Mouse (Mus musculus): ENCODE data around the gene Slc35f6. TPM values are rescaled to one million over a fixed set of nuclear protein-coding genes. Genes with fewer than 3 reads are reported as not detected.
A peak's percentile ranks its signal among the peaks of the same experiment; 100 is the strongest.
"Not testable (repeated sequence)": the region's sequence is repeated elsewhere in the genome, so short reads cannot be mapped to it uniquely, and the experiment has no call there.

Slc35f6 gene
- total and polyA plus RNA-seq, 2 experiments from 2014 or later, result 24.3 to 48.7 TPM

DNA sequence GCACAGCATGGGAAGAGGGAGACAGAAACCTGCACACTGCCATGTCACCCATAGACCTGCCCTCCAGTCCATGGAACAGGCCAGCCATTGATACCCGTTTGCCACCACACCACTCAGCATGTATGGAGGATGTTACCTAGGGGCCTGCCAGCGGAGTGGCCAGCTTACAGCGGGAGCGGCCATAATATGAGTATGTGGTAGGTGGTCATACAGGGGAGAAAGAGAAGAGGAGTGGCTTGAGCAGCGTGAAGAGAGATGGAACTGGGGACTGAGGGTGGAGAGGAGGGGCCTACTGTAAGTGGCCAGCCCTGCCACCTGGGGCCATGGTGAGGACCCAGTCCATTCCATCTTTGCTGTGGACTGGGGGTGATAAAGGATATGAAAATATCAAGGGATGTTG lies 34.2 kb downstream of the Slc35f6 start:
- Histone ChIP-seq H3K9me3 (ENCODE audit: low read length) (no peaks in the 10 kb centered on the region), H3K9ac (no peak overlapping the region), H3K4me3 (ENCODE audit: low read depth, low read length) (no peak overlapping the region), H3K4me2 (ENCODE audit: low read depth) (no peak overlapping the region), H3K27me3 (ENCODE audit: insufficient read depth, low read length) (no peaks in the 10 kb centered on the region), H3K36me3 (ENCODE audit: insufficient read depth) (no peaks in the 10 kb centered on the region), H3K27ac (ENCODE audit: low read depth, low read length) (no peak overlapping the region), H3K4me1 (ENCODE audit: insufficient read depth) (no peaks in the 10 kb centered on the region)
- TF ChIP-seq CTCF (IDR thresholded peaks at IDR 0.05; ENCODE audit: low read depth), result no peak
- ATAC-seq (no peak), DNase-seq (no peak)
- 88% methylated on average over 5 of the region's 5 CpGs for WGBS

DNA sequence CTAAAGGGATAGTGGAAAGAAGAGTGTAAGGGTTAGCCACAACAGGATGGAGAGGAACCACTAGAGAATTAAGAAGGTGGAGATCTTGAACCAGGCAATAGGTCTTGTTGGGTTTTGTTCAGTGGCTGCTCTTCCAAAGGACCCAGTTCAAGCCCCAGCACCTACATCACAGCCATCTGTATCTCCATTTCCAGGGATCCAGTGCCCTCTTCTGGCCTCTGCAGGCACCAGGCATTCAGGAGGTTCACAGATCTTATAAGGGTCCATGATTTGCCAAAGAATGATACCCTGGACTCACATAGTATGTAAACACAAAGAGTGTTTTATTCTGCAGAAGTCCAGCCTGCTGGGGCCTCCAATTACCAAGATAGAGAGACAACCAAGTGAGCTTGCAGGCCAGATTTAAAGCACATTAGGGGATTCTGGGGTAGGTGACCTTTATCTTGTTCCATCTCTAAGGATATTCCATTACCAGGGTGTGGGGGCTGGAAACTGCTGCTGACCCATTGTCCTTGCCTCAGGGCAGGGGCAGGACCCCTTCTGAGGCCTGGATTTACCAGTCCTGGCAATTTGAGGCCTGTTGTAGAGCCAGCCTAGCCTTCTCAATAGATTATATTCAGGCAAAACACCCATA lies 35.4 kb downstream of the Slc35f6 start:
- no peak; the same call in 1 of the 2 replicates for TF ChIP-seq CTCF (IDR thresholded peaks at IDR 0.05; ENCODE audit: low read depth)
- ATAC-seq (no peak), DNase-seq (no peak)
- no peaks in the 10 kb centered on the region for H3K4me1 ChIP-seq (ENCODE audit: insufficient read depth)
- no peak overlapping the region for H3K9ac ChIP-seq
- H3K36me3 ChIP-seq (ENCODE audit: insufficient read depth), result no peaks in the 10 kb centered on the region
- no peaks in the 10 kb centered on the region for H3K27me3 ChIP-seq (ENCODE audit: insufficient read depth, low read length)
- no peak overlapping the region for H3K4me2 ChIP-seq (ENCODE audit: low read depth)
- no peaks in the 10 kb centered on the region for H3K9me3 ChIP-seq (ENCODE audit: low read length)
- no peak overlapping the region for H3K4me3 ChIP-seq (ENCODE audit: low read depth, low read length)
- H3K27ac ChIP-seq (ENCODE audit: low read depth, low read length), result no peak overlapping the region

DNA sequence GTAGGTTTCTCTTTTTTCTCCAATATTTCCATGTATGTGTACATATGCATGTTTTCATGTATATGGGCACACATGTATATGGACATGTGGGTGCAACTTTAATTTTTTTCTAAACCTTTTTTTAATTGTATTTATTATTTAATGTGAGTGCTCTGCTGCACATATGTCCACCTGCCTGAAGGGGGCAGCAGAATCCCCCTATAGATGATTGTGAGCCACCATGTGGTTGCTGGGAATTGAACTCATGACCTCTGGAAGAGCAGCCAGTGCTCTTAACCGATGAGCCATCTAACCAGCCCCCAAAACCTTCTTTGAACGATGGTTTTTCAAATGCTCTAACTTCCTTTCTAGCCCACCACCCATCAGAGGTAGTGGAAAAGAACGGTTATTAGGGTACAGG lies 36.3 kb downstream of the Slc35f6 start:
- H3K4me1 ChIP-seq (ENCODE audit: insufficient read depth), result no peaks in the 10 kb centered on the region
- 84% methylated on average over 3 of the region's 3 CpGs for WGBS
- no peaks in the 10 kb centered on the region for H3K27me3 ChIP-seq (ENCODE audit: insufficient read depth, low read length)
- peak; percentile 30 for TF ChIP-seq CTCF (IDR thresholded peaks at IDR 0.05; ENCODE audit: low read depth)
- no peaks in the 10 kb centered on the region for H3K9me3 ChIP-seq (ENCODE audit: low read length)
- DNase-seq (no peak), ATAC-seq (no peak)
- no peak overlapping the region for H3K4me3 ChIP-seq (ENCODE audit: low read depth, low read length)
- no peaks in the 10 kb centered on the region for H3K36me3 ChIP-seq (ENCODE audit: insufficient read depth)
- H3K9ac ChIP-seq, result no peak overlapping the region
- H3K4me2 ChIP-seq (ENCODE audit: low read depth), result no peak overlapping the region
- H3K27ac ChIP-seq (ENCODE audit: low read depth, low read length), result no peak overlapping the region

DNA sequence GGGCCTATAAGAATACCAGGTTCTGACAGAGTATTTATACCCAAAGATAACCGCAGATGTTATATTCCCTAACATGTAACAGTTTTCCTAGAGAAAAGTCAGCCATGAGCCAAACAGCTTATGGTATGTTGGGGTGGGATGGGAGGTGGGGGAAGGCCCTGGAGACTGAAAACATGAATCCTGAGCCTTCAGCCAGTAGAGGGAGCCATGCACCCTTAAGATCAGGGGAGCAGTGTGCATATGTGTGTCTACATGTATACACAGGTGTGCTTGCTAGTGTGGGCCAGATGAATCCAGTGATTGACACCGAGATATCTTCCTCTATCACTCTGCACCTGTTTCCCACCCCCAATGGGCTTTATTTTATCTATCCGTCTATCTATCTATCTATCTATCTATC lies 39.0 kb downstream of the Slc35f6 start:
- no peaks in the 10 kb centered on the region for H3K27me3 ChIP-seq (ENCODE audit: insufficient read depth, low read length)
- H3K9me3 ChIP-seq (ENCODE audit: low read length), result no peaks in the 10 kb centered on the region
- H3K27ac ChIP-seq (ENCODE audit: low read depth, low read length), result no peak overlapping the region
- TF ChIP-seq CTCF (IDR thresholded peaks at IDR 0.05; ENCODE audit: low read depth), result peak; percentile 78
- H3K4me3 ChIP-seq (ENCODE audit: low read depth, low read length), result no peak overlapping the region
- H3K9ac ChIP-seq, result no peak overlapping the region
- H3K4me2 ChIP-seq (ENCODE audit: low read depth), result no peak overlapping the region
- 56% methylated on average over 3 of the region's 3 CpGs for WGBS
- H3K36me3 ChIP-seq (ENCODE audit: insufficient read depth), result no peaks in the 10 kb centered on the region
- DNase-seq (peak; percentile 73), ATAC-seq (peak; percentile 83)
- H3K4me1 ChIP-seq (ENCODE audit: insufficient read depth), result no peaks in the 10 kb centered on the region

DNA sequence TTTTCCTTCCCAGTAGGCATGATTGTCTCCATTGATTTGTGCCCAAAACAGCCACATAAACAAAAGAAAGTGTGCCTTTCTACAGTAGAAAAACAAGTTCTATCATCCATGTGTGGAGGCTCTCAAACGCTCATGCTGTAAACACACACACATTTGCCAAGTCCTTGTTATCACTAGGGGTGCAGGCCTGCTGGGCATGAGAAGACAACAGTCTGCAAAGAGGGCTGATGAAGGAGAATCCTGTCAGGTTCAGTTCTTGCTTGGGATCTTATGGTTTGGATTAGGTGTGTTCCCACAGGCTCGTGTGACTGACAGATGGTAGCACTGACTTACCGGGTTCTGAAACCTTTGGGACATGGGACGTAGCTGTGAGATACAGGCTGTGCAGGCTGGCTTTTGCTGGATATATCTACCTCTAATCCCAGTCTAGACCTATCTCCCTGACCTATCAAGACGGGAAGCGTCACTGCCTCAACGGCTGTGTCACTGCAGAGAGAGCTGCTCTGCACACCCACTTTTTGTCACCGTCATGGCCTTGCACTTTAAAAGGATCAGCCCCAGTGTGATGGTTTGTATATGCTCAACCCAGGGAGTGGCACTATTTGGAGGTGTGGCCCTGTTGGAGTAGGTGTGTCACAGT lies 52.7 kb downstream of the Slc35f6 start:
- DNase-seq, result no peak
- 87% methylated on average over 8 of the region's 8 CpGs for WGBS
- ATAC-seq, result no peak
- H3K36me3 ChIP-seq (ENCODE audit: insufficient read depth), result no peaks in the 10 kb centered on the region
- no peaks in the 10 kb centered on the region for H3K9me3 ChIP-seq (ENCODE audit: low read length)
- no peak overlapping the region for H3K4me2 ChIP-seq (ENCODE audit: low read depth)
- no peak overlapping the region for H3K27ac ChIP-seq (ENCODE audit: low read depth, low read length)
- no peak overlapping the region for H3K4me3 ChIP-seq (ENCODE audit: low read depth, low read length)
- H3K27me3 ChIP-seq (ENCODE audit: insufficient read depth, low read length), result no peaks in the 10 kb centered on the region
- H3K9ac ChIP-seq, result no peak overlapping the region
- TF ChIP-seq CTCF (IDR thresholded peaks at IDR 0.05; ENCODE audit: low read depth), result no peak
- no peaks in the 10 kb centered on the region for H3K4me1 ChIP-seq (ENCODE audit: insufficient read depth)

DNA sequence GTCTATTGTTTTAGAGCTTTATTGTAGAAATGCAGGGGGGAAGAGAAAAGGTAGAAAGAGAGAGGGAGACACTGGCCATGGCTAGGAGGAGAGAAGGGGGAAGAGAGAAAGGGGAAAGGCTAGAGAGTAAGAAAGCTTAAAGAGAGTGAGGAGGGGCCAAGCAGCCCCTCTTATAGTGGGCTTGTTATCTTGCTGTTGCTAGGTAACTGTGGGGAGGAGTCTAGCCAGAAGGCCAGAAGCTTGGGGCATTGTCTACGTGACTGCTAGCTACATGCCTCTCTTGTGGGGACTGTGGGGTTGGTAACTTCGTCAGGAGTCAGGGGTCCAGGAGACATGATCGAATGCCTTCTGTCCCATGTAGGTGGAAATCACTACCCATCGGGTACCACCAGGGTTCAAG lies 53.6 kb downstream of the Slc35f6 start:
- H3K9ac ChIP-seq; H3K9me3 ChIP-seq (ENCODE audit: low read length); H3K27ac ChIP-seq (ENCODE audit: low read depth, low read length); H3K4me1 ChIP-seq (ENCODE audit: insufficient read depth); DNase-seq; H3K36me3 ChIP-seq (ENCODE audit: insufficient read depth); H3K4me3 ChIP-seq (ENCODE audit: low read depth, low read length); H3K4me2 ChIP-seq (ENCODE audit: low read depth); H3K27me3 ChIP-seq (ENCODE audit: insufficient read depth, low read length); ATAC-seq: not testable (repeated sequence)
- 36% methylated on average over 4 of the region's 4 CpGs for WGBS

DNA sequence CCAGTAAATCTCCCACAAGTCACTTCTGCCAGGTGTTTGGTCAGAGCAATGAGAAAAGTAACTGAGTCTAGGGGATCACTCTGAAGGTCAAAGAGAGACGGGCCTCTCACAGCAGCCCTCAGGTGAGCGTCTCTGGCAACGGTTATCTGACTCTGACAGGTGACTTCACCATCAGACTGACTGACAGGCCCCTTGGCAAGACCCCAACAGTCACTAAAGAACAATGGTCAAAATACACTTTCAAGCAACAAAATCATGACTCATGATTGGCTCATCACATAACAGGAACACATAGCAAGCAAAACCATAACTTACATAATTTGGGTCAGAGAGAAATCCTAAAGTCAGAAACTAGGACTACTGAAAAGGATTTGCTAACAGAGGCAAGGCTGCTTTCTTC lies 54.1 kb downstream of the Slc35f6 start:
- H3K4me1 ChIP-seq (ENCODE audit: insufficient read depth), result no peaks in the 10 kb centered on the region
- no peak overlapping the region for H3K4me2 ChIP-seq (ENCODE audit: low read depth)
- WGBS, result 83% methylated on average over 3 of the region's 3 CpGs
- no peak for ATAC-seq
- TF ChIP-seq CTCF (IDR thresholded peaks at IDR 0.05; ENCODE audit: low read depth), result no peak
- H3K4me3 ChIP-seq (ENCODE audit: low read depth, low read length), result no peak overlapping the region
- H3K27me3 ChIP-seq (ENCODE audit: insufficient read depth, low read length), result no peaks in the 10 kb centered on the region
- no peak overlapping the region for H3K9ac ChIP-seq
- no peak for DNase-seq
- no peaks in the 10 kb centered on the region for H3K36me3 ChIP-seq (ENCODE audit: insufficient read depth)
- H3K9me3 ChIP-seq (ENCODE audit: low read length), result no peaks in the 10 kb centered on the region
- H3K27ac ChIP-seq (ENCODE audit: low read depth, low read length), result no peak overlapping the region

Small RNA genes lying within 50 kb of the gene (microRNA-seq; reads per million reads assigned to microRNA genes)
- 0 reads per million in 2 experiments for gene Mir5625

Other genes starting within 250 kb of the Slc35f6 start
- 5.9 and 7.6 TPM in 2 replicates for gene Otof, start 186.0 kb upstream of the Slc35f6 start, total RNA-seq (2014; rRNA removed)
- 1.7 and 3.0 TPM in 2 replicates for gene Otof, start 186.0 kb upstream of the Slc35f6 start, polyA plus RNA-seq (2015; fragmentation: Nextera tagmentation; extraction: Ambion mirVana)
- gene 1700001C02Rik, start 181.9 kb upstream of the Slc35f6 start, total RNA-seq (2014; rRNA removed), result 0.85 and 1.0 TPM in 2 replicates
- 5.2 and 6.8 TPM in 2 replicates for gene 1700001C02Rik, start 181.9 kb upstream of the Slc35f6 start, polyA plus RNA-seq (2015; fragmentation: Nextera tagmentation; extraction: Ambion mirVana)
- gene Cib4, start 102.1 kb upstream of the Slc35f6 start, total RNA-seq (2014; rRNA removed), result not detected in 2 replicates
- gene Cib4, start 102.1 kb upstream of the Slc35f6 start, polyA plus RNA-seq (2015; fragmentation: Nextera tagmentation; extraction: Ambion mirVana), result not detected in 2 replicates
- 10.8 and 13.1 TPM in 2 replicates for gene Kcnk3, start 59.8 kb upstream of the Slc35f6 start, total RNA-seq (2014; rRNA removed)
- 6.4 and 7.0 TPM in 2 replicates for gene Kcnk3, start 59.8 kb upstream of the Slc35f6 start, polyA plus RNA-seq (2015; fragmentation: Nextera tagmentation; extraction: Ambion mirVana)
- 15.1 and 15.5 TPM in 2 replicates for gene Cenpa, start 18.8 kb downstream of the Slc35f6 start, total RNA-seq (2014; rRNA removed)
- gene Cenpa, start 18.8 kb downstream of the Slc35f6 start, polyA plus RNA-seq (2015; fragmentation: Nextera tagmentation; extraction: Ambion mirVana), result 42.4 and 45.5 TPM in 2 replicates
- 274 and 315 TPM in 2 replicates for gene Dpysl5, start 63.6 kb downstream of the Slc35f6 start, total RNA-seq (2014; rRNA removed)
- 272 and 290 TPM in 2 replicates for gene Dpysl5, start 63.6 kb downstream of the Slc35f6 start, polyA plus RNA-seq (2015; fragmentation: Nextera tagmentation; extraction: Ambion mirVana)
- gene Mapre3, start 166.7 kb downstream of the Slc35f6 start, total RNA-seq (2014; rRNA removed), result 48.2 and 55.0 TPM in 2 replicates
- gene Mapre3, start 166.7 kb downstream of the Slc35f6 start, polyA plus RNA-seq (2015; fragmentation: Nextera tagmentation; extraction: Ambion mirVana), result 113 and 141 TPM in 2 replicates
- gene Tmem214, start 220.1 kb downstream of the Slc35f6 start, total RNA-seq (2014; rRNA removed), result 51.2 and 61.4 TPM in 2 replicates
- gene Tmem214, start 220.1 kb downstream of the Slc35f6 start, polyA plus RNA-seq (2015; fragmentation: Nextera tagmentation; extraction: Ambion mirVana), result 41.7 and 49.2 TPM in 2 replicates
- 36.6 and 52.2 TPM in 2 replicates for gene Agbl5, start 240.8 kb downstream of the Slc35f6 start, total RNA-seq (2014; rRNA removed)
- 15.3 and 21.5 TPM in 2 replicates for gene Agbl5, start 240.8 kb downstream of the Slc35f6 start, polyA plus RNA-seq (2015; fragmentation: Nextera tagmentation; extraction: Ambion mirVana)